Mouse (Mus musculus): ENCODE measurements around the gene Nelfa. TPM values are rescaled to one million over a fixed set of nuclear protein-coding genes. Genes with fewer than 3 reads are reported as not detected.

The Nelfa gene
- polyA plus RNA-seq, 1 experiment from 2014 or later: 41.4 TPM

GRCm38 (mm10) chr5:33881118-33881517 is 55.1 kb downstream of the Nelfa start:
- no peak overlapping the region for H3K9ac ChIP-seq (replicated peaks; ENCODE audit: low read length)
- no peaks in the 10 kb centered on the region for H3K27me3 ChIP-seq (ENCODE audit: control insufficient read depth, insufficient read depth, low read length)
- ATAC-seq (ENCODE audit: low FRiP score, low TSS enrichment): no peak
- peaks cover 89% of the 10 kb centered on the region for H3K36me3 ChIP-seq (ENCODE audit: control insufficient read depth, insufficient read depth, low read length)
- WGBS: 93% methylated on average over 4 of the region's 4 CpGs
- no peak for DNase-seq
- no peaks in the 10 kb centered on the region for H3K9me3 ChIP-seq (ENCODE audit: control insufficient read depth, low read length)
- no peak overlapping the region for H3K4me3 ChIP-seq (replicated peaks; ENCODE audit: low read depth, low read length)
- no peak overlapping the region for H3K4me2 ChIP-seq (ENCODE audit: low read length)
- H3K27ac ChIP-seq (replicated peaks; ENCODE audit: low read depth, low read length): no peak overlapping the region
- no peaks in the 10 kb centered on the region for H3K4me1 ChIP-seq (ENCODE audit: control insufficient read depth, insufficient read depth, low read length)

- Histone ChIP-seq H3K4me2 (ENCODE audit: low read length) (no peak overlapping the region), H3K27me3 (ENCODE audit: control insufficient read depth, insufficient read depth, low read length) (no peaks in the 10 kb centered on the region), H3K27ac (replicated peaks; ENCODE audit: low read depth, low read length) (no peak overlapping the region), H3K4me3 (replicated peaks; ENCODE audit: low read depth, low read length) (no peak overlapping the region), H3K4me1 (ENCODE audit: control insufficient read depth, insufficient read depth, low read length) (no peaks in the 10 kb centered on the region), H3K36me3 (ENCODE audit: control insufficient read depth, insufficient read depth, low read length) (peaks cover 77% of the 10 kb centered on the region), H3K9ac (replicated peaks; ENCODE audit: low read length) (no peak overlapping the region), H3K9me3 (ENCODE audit: control insufficient read depth, low read length) (no peaks in the 10 kb centered on the region)
- ATAC-seq (ENCODE audit: low FRiP score, low TSS enrichment): no peak
- WGBS: 95% methylated on average over 1 of the region's 1 CpGs
- DNase-seq: no peak
Measured at GRCm38 (mm10) chr5:33875472-33875871, 60.7 kb downstream of the Nelfa start.

- DNase-seq: no peak
- H3K36me3 ChIP-seq (ENCODE audit: control insufficient read depth, insufficient read depth, low read length): peaks cover 82% of the 10 kb centered on the region
- ATAC-seq (ENCODE audit: low FRiP score, low TSS enrichment): no peak
- no peaks in the 10 kb centered on the region for H3K4me1 ChIP-seq (ENCODE audit: control insufficient read depth, insufficient read depth, low read length)
- H3K4me3 ChIP-seq (replicated peaks; ENCODE audit: low read depth, low read length): no peak overlapping the region
- no peak overlapping the region for H3K27ac ChIP-seq (replicated peaks; ENCODE audit: low read depth, low read length)
- H3K27me3 ChIP-seq (ENCODE audit: control insufficient read depth, insufficient read depth, low read length): no peaks in the 10 kb centered on the region
- H3K9me3 ChIP-seq (ENCODE audit: control insufficient read depth, low read length): no peaks in the 10 kb centered on the region
- no peak overlapping the region for H3K4me2 ChIP-seq (ENCODE audit: low read length)
- H3K9ac ChIP-seq (replicated peaks; ENCODE audit: low read length): no peak overlapping the region
Measured at GRCm38 (mm10) chr5:33857693-33858092, 78.5 kb downstream of the Nelfa start.

- ATAC-seq (ENCODE audit: low FRiP score, low TSS enrichment): no peak
- WGBS: 71% methylated on average over 2 of the region's 2 CpGs
- no peak for DNase-seq
- no peaks in the 10 kb centered on the region for H3K9me3 ChIP-seq (ENCODE audit: control insufficient read depth, low read length)
- no peak overlapping the region for H3K4me2 ChIP-seq (ENCODE audit: low read length)
- H3K4me3 ChIP-seq (replicated peaks; ENCODE audit: low read depth, low read length): no peak overlapping the region
- H3K27ac ChIP-seq (replicated peaks; ENCODE audit: low read depth, low read length): no peak overlapping the region
- H3K9ac ChIP-seq (replicated peaks; ENCODE audit: low read length): no peak overlapping the region
- H3K4me1 ChIP-seq (ENCODE audit: control insufficient read depth, insufficient read depth, low read length): no peaks in the 10 kb centered on the region
- peaks cover 59% of the 10 kb centered on the region for H3K36me3 ChIP-seq (ENCODE audit: control insufficient read depth, insufficient read depth, low read length)
- no peaks in the 10 kb centered on the region for H3K27me3 ChIP-seq (ENCODE audit: control insufficient read depth, insufficient read depth, low read length)
Measured at GRCm38 (mm10) chr5:33854019-33854418, 82.2 kb downstream of the Nelfa start.

- Histone ChIP-seq H3K9ac (replicated peaks; ENCODE audit: low read length) (no peak overlapping the region), H3K36me3 (ENCODE audit: control insufficient read depth, insufficient read depth, low read length) (peaks cover 49% of the 10 kb centered on the region), H3K27me3 (ENCODE audit: control insufficient read depth, insufficient read depth, low read length) (no peaks in the 10 kb centered on the region), H3K4me3 (replicated peaks; ENCODE audit: low read depth, low read length) (no peak overlapping the region), H3K9me3 (ENCODE audit: control insufficient read depth, low read length) (no peaks in the 10 kb centered on the region), H3K4me2 (ENCODE audit: low read length) (no peak overlapping the region), H3K27ac (replicated peaks; ENCODE audit: low read depth, low read length) (no peak overlapping the region), H3K4me1 (ENCODE audit: control insufficient read depth, insufficient read depth, low read length) (no peaks in the 10 kb centered on the region)
- WGBS: 100% methylated on average over 1 of the region's 1 CpGs
- ATAC-seq (ENCODE audit: low FRiP score, low TSS enrichment) (no peak), DNase-seq (no peak)
Measured at GRCm38 (mm10) chr5:33853086-33853485, 83.1 kb downstream of the Nelfa start.

- Histone ChIP-seq H3K9ac (replicated peaks; ENCODE audit: low read length) (no peak overlapping the region), H3K4me3 (replicated peaks; ENCODE audit: low read depth, low read length) (no peak overlapping the region), H3K4me2 (ENCODE audit: low read length) (no peak overlapping the region), H3K4me1 (ENCODE audit: control insufficient read depth, insufficient read depth, low read length) (no peaks in the 10 kb centered on the region), H3K9me3 (ENCODE audit: control insufficient read depth, low read length) (no peaks in the 10 kb centered on the region), H3K27me3 (ENCODE audit: control insufficient read depth, insufficient read depth, low read length) (no peaks in the 10 kb centered on the region), H3K27ac (replicated peaks; ENCODE audit: low read depth, low read length) (no peak overlapping the region), H3K36me3 (ENCODE audit: control insufficient read depth, insufficient read depth, low read length) (peaks cover 41% of the 10 kb centered on the region)
- ATAC-seq (ENCODE audit: low FRiP score, low TSS enrichment) (no peak), DNase-seq (no peak)
- 81% methylated on average over 4 of the region's 4 CpGs for WGBS
Measured at GRCm38 (mm10) chr5:33851466-33851865, 84.7 kb downstream of the Nelfa start.

Small RNAs within 50 kb of the gene (microRNA-seq; reads per million reads assigned to microRNA genes)
- not detected for gene Mir7024

Other genes with a start within 250 kb of the Nelfa start
- gene Fgfr3, start 214.7 kb downstream of the Nelfa start, polyA plus RNA-seq (2014; fragmentation: Nextera tagmentation; extraction: Ambion mirVana): 20.9 and 21.3 TPM in 2 replicates
- 64.4 and 70.3 TPM in 2 replicates for gene Letm1, start 153.6 kb downstream of the Nelfa start, polyA plus RNA-seq (2014; fragmentation: Nextera tagmentation; extraction: Ambion mirVana)
- 91.3 and 119 TPM in 2 replicates for gene Nsd2, start 115.7 kb downstream of the Nelfa start, polyA plus RNA-seq (2014; fragmentation: Nextera tagmentation; extraction: Ambion mirVana)
- gene Gm1673, start 47.0 kb upstream of the Nelfa start, polyA plus RNA-seq (2014; fragmentation: Nextera tagmentation; extraction: Ambion mirVana): 456 and 786 TPM in 2 replicates
- gene Nat8l, start 59.6 kb upstream of the Nelfa start, polyA plus RNA-seq (2014; fragmentation: Nextera tagmentation; extraction: Ambion mirVana): 3.2 and 4.8 TPM in 2 replicates
- 0.27 and 0.58 TPM in 2 replicates for gene Poln, start 233.0 kb upstream of the Nelfa start, polyA plus RNA-seq (2014; fragmentation: Nextera tagmentation; extraction: Ambion mirVana)
- gene Haus3, start 233.1 kb upstream of the Nelfa start, polyA plus RNA-seq (2014; fragmentation: Nextera tagmentation; extraction: Ambion mirVana): 12.8 and 16.4 TPM in 2 replicates